Mouse (Mus musculus) C3H10T1/2 (cell line): ENCODE measurements around the gene Thrap3. TPM values are rescaled to one million over a fixed set of nuclear protein-coding genes. Genes with fewer than 3 reads are reported as not detected.

ENCODE experiments used
- polyA plus RNA-seq, 2 experiments: library from polyadenylated mRNA; unstranded; fragments of >200 nt; fragmentation: generic; extraction: Trizol; gene quantifications; one replicate each; pipeline ENCODE4 v1.2.1; 2012; ENCODE audit warnings: missing spikeins in 2 of 2

Gene Thrap3
- polyA plus RNA-seq = 10 to 100 TPM; 11.5 to 69.4 TPM

GRCm38 (mm10) chr4:126202303-126203181 is at the start of gene Thrap3:
TSS of gene Thrap3 (minus strand) at chr4:126202760.

GRCm38 (mm10) chr4:126163067-126163659 is 39.4 kb downstream of the Thrap3 start, which contains the start of gene Sh3d21:
TSS of gene Sh3d21 (minus strand) at chr4:126163491.

DNA sequence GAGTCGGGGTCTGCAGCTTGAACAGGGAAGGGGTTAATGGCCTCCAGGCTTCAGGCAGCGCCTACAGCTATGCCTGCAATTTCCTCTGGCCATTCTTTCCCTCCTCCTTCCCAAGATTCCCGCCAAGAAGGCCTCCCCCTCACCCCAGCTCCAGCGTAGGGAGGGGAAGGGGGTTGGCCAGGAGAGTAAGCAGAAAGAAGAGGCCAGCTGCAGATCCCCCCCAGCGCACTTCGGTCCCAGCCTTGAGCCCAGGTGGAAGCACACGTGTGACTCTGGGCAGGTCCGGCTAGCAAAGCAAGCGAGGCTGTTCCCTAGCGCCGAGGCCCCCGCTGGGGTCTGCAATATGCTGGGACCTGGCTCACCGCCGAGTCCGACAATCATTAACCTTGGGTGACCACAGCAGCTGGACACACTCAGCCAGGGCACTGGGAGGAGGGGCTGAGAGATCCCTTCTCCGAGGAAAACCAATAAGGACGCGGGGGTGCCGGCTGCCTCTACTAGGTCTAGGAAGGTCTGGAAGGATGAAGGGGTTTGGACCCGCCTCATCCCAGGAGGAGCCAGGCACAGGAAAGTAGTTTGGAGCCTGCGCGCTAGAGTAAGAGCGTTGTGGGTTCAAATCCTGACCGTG is 54.9 kb downstream of the Thrap3 start, which contains the start of gene Eva1b:
TSS of gene Eva1b (plus strand) at position 212 of the 628 bp plus-strand sequence.

Other genes starting within 250 kb of the Thrap3 start
- gene Csf3r, start 178.2 kb downstream of the Thrap3 start, polyA plus RNA-seq = not detected
- 100 to 1,000 TPM in 1 of 2 experiments, 10 to 100 TPM in 1; 71.9 to 114 TPM for gene Mrps15, start 155.8 kb downstream of the Thrap3 start, polyA plus RNA-seq
- 10 to 100 TPM; 26.3 to 36.2 TPM for gene Oscp1, start 144.2 kb downstream of the Thrap3 start, polyA plus RNA-seq
- 10 to 100 TPM; 33.7 to 54.4 TPM for gene Lsm10, start 106.1 kb downstream of the Thrap3 start, polyA plus RNA-seq
- gene Stk40, start 98.8 kb downstream of the Thrap3 start, polyA plus RNA-seq = 1 to 10 TPM; 2.4 to 8.0 TPM
- under 1 TPM; 0.04 to 0.39 TPM for gene Eva1b, start 55.0 kb downstream of the Thrap3 start, polyA plus RNA-seq
- under 1 TPM; 0.09 to 0.22 TPM for gene Sh3d21, start 39.3 kb downstream of the Thrap3 start, polyA plus RNA-seq
- 100 to 1,000 TPM in 1 of 2 experiments, 10 to 100 TPM in 1; 63.4 to 111 TPM for gene Map7d1, start 53.6 kb upstream of the Thrap3 start, polyA plus RNA-seq
- 100 to 1,000 TPM in 1 of 2 experiments, 10 to 100 TPM in 1; 66.0 to 113 TPM for gene Trappc3, start 59.6 kb upstream of the Thrap3 start, polyA plus RNA-seq
- 10 to 100 TPM in 1 of 2 experiments, under 1 TPM in 1; 0.14 to 10.3 TPM for gene Col8a2, start 84.0 kb upstream of the Thrap3 start, polyA plus RNA-seq
- gene Adprhl2, start 118.9 kb upstream of the Thrap3 start, polyA plus RNA-seq = 10 to 100 TPM; 42.8 to 50.0 TPM
- gene Tekt2, start 122.9 kb upstream of the Thrap3 start, polyA plus RNA-seq = 1 to 10 TPM in 1 of 2 experiments, under 1 TPM in 1; 0.25 to 1.0 TPM
- gene Ago3, start 226.8 kb upstream of the Thrap3 start, polyA plus RNA-seq = 1 to 10 TPM in 1 of 2 experiments, under 1 TPM in 1; 0.48 to 2.0 TPM